In genomic region chr12:113187584-113188295, GRCm38 (mm10) we compare ENCODE assay signal across 8 mouse cellular contexts. TPM values are rescaled to one million over a fixed set of nuclear protein-coding genes. Genes with fewer than 3 reads are reported as not detected.
A peak's percentile ranks its signal among the peaks of the same experiment; 100 is the strongest.
DNase-seq lines count a peak whose midpoint lies in the region; ATAC-seq and TF ChIP-seq lines count a peak whose summit lies in the region.

No protein-coding gene starts in this region.

- peak overlapping the region; percentile 73 for H3K4me2 ChIP-seq in intestine, postnatal 0 days (replicated peaks; ENCODE audit: low read depth)

- H3K9me3 ChIP-seq in intestine, postnatal 0 days (ENCODE audit: control insufficient read depth), result no peaks in the 10 kb centered on the region
- 0 out of 2 replicates have a peak, but pooled peaks cover 5% of the 10 kb centered on the region for H3K9me3 ChIP-seq in midbrain, embryonic 10.5 days (replicated peaks)

- 0 out of 2 replicates have a peak, but pooled peaks cover 4% of the 10 kb centered on the region for H3K4me1 ChIP-seq in intestine, postnatal 0 days (replicated peaks; ENCODE audit: control insufficient read depth, insufficient read depth, low read length)
- H3K4me1 ChIP-seq in midbrain, embryonic 10.5 days, result peaks cover 34% of the 10 kb centered on the region

- DNase-seq in adrenal gland, postnatal 14 days, result peak; percentile 91
- peak; percentile 91 for DNase-seq in embryo, embryonic 10 days (ENCODE audit: low spot score)
- DNase-seq in gastrocnemius, postnatal 25 days, result peak; percentile 62
- peak; percentile 91 to 92 for DNase-seq in left cerebral cortex, postnatal 36 days (ENCODE audit: low spot score in 2 of 2)
- DNase-seq in midbrain, embryonic 10.5 days (ENCODE audit: low spot score), result peak; percentile 90
- DNase-seq in right cerebral cortex, postnatal 4 days, result peak; percentile 97

- peak; percentile 59 for ATAC-seq in intestine, postnatal 0 days
- ATAC-seq in erythroblast, adult 5-6 weeks (replicated peaks; ENCODE audit: low FRiP score, poor library complexity, severe bottlenecking), result no peak; the same call in 1 of the 2 replicates

- H3K36me3 ChIP-seq in intestine, postnatal 0 days (ENCODE audit: control insufficient read depth, insufficient read depth), result no peaks in the 10 kb centered on the region
- H3K36me3 ChIP-seq in midbrain, embryonic 10.5 days, result peaks cover 31% of the 10 kb centered on the region

- H3K9ac ChIP-seq in intestine, postnatal 0 days (ENCODE audit: low read depth, low read length), result no peak overlapping the region

- intact Hi-C loops in left cerebral cortex, postnatal 36 days (cut with DNase I), result loop anchor here (5.0 kb wide), 1 partner anchor 45 kb away; the partner anchor contains the start of gene Crip2

- H3K4me3 ChIP-seq in intestine, postnatal 0 days (ENCODE audit: low read depth, low read length), result peak overlapping the region; percentile 25
- peak overlapping the region; percentile 65 for H3K4me3 ChIP-seq in midbrain, embryonic 10.5 days

- H3K27ac ChIP-seq in intestine, postnatal 0 days (ENCODE audit: low read depth, low read length), result no peak overlapping the region
- H3K27ac ChIP-seq in midbrain, embryonic 10.5 days (replicated peaks), result peak overlapping the region; percentile 68

- 6% methylated on average over 56 of the region's 56 CpGs for WGBS in intestine, postnatal 0 days
- 4% methylated on average over 56 of the region's 56 CpGs for WGBS in midbrain, embryonic 10.5 days

- peak; percentile 91 for TF ChIP-seq CTCF in intestine, postnatal 0 days (IDR thresholded peaks at IDR 0.05; ENCODE audit: low read depth)

- H3K27me3 ChIP-seq in intestine, postnatal 0 days (replicated peaks; ENCODE audit: control insufficient read depth, insufficient read depth, low read length), result peaks cover 40% of the 10 kb centered on the region
- H3K27me3 ChIP-seq in midbrain, embryonic 10.5 days (ENCODE audit: low read depth, poor library complexity, severe bottlenecking), result peaks cover 47% of the 10 kb centered on the region

RNA-seq across cellular contexts. Expression of gene Tmem121, which starts 2.0 kb away (rescaled TPM):
- total RNA-seq in adrenal gland, postnatal 14 days (2021), result 3.4 and 4.7 TPM in 2 replicates
- total RNA-seq in gastrocnemius, postnatal 25 days (2021), result under 1 TPM; 0.33 to 0.46 TPM
- polyA plus RNA-seq in intestine, postnatal 0 days (2015; fragmentation: Nextera tagmentation; extraction: Ambion mirVana), result 3.4 and 3.5 TPM in 2 replicates
- total RNA-seq in left cerebral cortex, postnatal 36 days (2021), result 10 to 100 TPM; 24.9 to 31.1 TPM
- polyA plus RNA-seq in midbrain, embryonic 10.5 days (2016; fragmentation: Nextera tagmentation; extraction: Ambion mirVana), result 19.0 and 22.0 TPM in 2 replicates
- total RNA-seq in erythroblast, adult 5-6 weeks (2015; ENCODE audit: low replicate concordance), result not detected in 2 replicates
- total RNA-seq in erythroblast, adult 5-6 weeks (2017; ENCODE audit: low replicate concordance), result 1.0 TPM in 1 of 2 replicates, not detected in the other

RNA-seq across cellular contexts. Expression of gene Tedc1, which starts 31.5 kb away (rescaled TPM):
- 3.1 and 3.7 TPM in 2 replicates for total RNA-seq in adrenal gland, postnatal 14 days (2021)
- under 1 TPM; 0.46 to 0.54 TPM for total RNA-seq in gastrocnemius, postnatal 25 days (2021)
- polyA plus RNA-seq in intestine, postnatal 0 days (2015; fragmentation: Nextera tagmentation; extraction: Ambion mirVana), result 5.5 and 6.8 TPM in 2 replicates
- total RNA-seq in left cerebral cortex, postnatal 36 days (2021), result 1 to 10 TPM; 1.5 to 2.1 TPM
- polyA plus RNA-seq in midbrain, embryonic 10.5 days (2016; fragmentation: Nextera tagmentation; extraction: Ambion mirVana), result 58.0 and 61.3 TPM in 2 replicates
- 1.0 and 1.9 TPM in 2 replicates for total RNA-seq in erythroblast, adult 5-6 weeks (2015; ENCODE audit: low replicate concordance)
- total RNA-seq in erythroblast, adult 5-6 weeks (2017; ENCODE audit: low replicate concordance), result 7.5 and 8.2 TPM in 2 replicates

RNA-seq across cellular contexts. Expression of gene Crip1, which starts 41.6 kb away (rescaled TPM):
- 79.4 and 132 TPM in 2 replicates for total RNA-seq in adrenal gland, postnatal 14 days (2021)
- total RNA-seq in gastrocnemius, postnatal 25 days (2021), result 100 to 1,000 TPM in 1 of 2 experiments, 10 to 100 TPM in 1; 90.0 to 150 TPM
- polyA plus RNA-seq in intestine, postnatal 0 days (2015; fragmentation: Nextera tagmentation; extraction: Ambion mirVana), result 1,918 and 1,992 TPM in 2 replicates
- 10 to 100 TPM; 12.9 to 14.2 TPM for total RNA-seq in left cerebral cortex, postnatal 36 days (2021)
- 80.0 and 96.6 TPM in 2 replicates for polyA plus RNA-seq in midbrain, embryonic 10.5 days (2016; fragmentation: Nextera tagmentation; extraction: Ambion mirVana)
- 111 and 139 TPM in 2 replicates for total RNA-seq in erythroblast, adult 5-6 weeks (2015; ENCODE audit: low replicate concordance)
- total RNA-seq in erythroblast, adult 5-6 weeks (2017; ENCODE audit: low replicate concordance), result 75.3 and 179 TPM in 2 replicates

RNA-seq across cellular contexts. Expression of gene Crip2, which starts 47.7 kb away (rescaled TPM):
- total RNA-seq in adrenal gland, postnatal 14 days (2021), result 152 and 174 TPM in 2 replicates
- total RNA-seq in gastrocnemius, postnatal 25 days (2021), result 10 to 100 TPM; 39.5 to 52.5 TPM
- 90.4 and 96.8 TPM in 2 replicates for polyA plus RNA-seq in intestine, postnatal 0 days (2015; fragmentation: Nextera tagmentation; extraction: Ambion mirVana)
- total RNA-seq in left cerebral cortex, postnatal 36 days (2021), result 100 to 1,000 TPM; 154 to 164 TPM
- polyA plus RNA-seq in midbrain, embryonic 10.5 days (2016; fragmentation: Nextera tagmentation; extraction: Ambion mirVana), result 278 and 293 TPM in 2 replicates
- total RNA-seq in erythroblast, adult 5-6 weeks (2015; ENCODE audit: low replicate concordance), result 6.9 and 9.0 TPM in 2 replicates
- 3.6 and 3.9 TPM in 2 replicates for total RNA-seq in erythroblast, adult 5-6 weeks (2017; ENCODE audit: low replicate concordance)
